Mouse (Mus musculus) ES-Bruce4 (cell line): ENCODE data around the gene Glp1r. TPM values are rescaled to one million over a fixed set of nuclear protein-coding genes. Genes with fewer than 3 reads are reported as not detected.

Experiments
- H3K27ac ChIP-seq: 2 replicates; pipeline ENCODE4 v1.5.1; 2012; ENCODE audit warnings: low read length, inconsistent platforms; ENCODE audit not compliant: insufficient read depth
- H3K27me3 ChIP-seq: 2 replicates; pipeline ENCODE4 v1.6.1; 2012; ENCODE audit warnings: mild to moderate bottlenecking, low read length, inconsistent platforms; ENCODE audit not compliant: control insufficient read depth, poor library complexity, insufficient read depth, severe bottlenecking
- H3K36me3 ChIP-seq: 2 replicates; pipeline ENCODE4 v1.6.1; 2012; ENCODE audit warnings: inconsistent platforms, mild to moderate bottlenecking, low read length, moderate library complexity; ENCODE audit not compliant: control insufficient read depth, poor library complexity, insufficient read depth, severe bottlenecking
- H3K4me1 ChIP-seq: one replicate; pipeline ENCODE4 v1.8.1; 2011; ENCODE audit warnings: low read length; ENCODE audit not compliant: control insufficient read depth, insufficient read depth
- H3K4me3 ChIP-seq: 2 replicates; pipeline ENCODE4 v1.5.1; 2011; ENCODE audit warnings: low read depth, mild to moderate bottlenecking, low read length
- H3K9ac ChIP-seq: 2 replicates; pipeline ENCODE4 v1.6.1; 2012; ENCODE audit warnings: low read depth, mild to moderate bottlenecking, inconsistent platforms; ENCODE audit not compliant: poor library complexity, severe bottlenecking
- H3K9me3 ChIP-seq: replicated peaks from 2 replicates; pipeline ENCODE4 v1.6.1; 2012; ENCODE audit warnings: mild to moderate bottlenecking, low read length, inconsistent platforms; ENCODE audit not compliant: control insufficient read depth, poor library complexity, insufficient read depth, severe bottlenecking
- CTCF ChIP-seq: IDR thresholded peaks from one replicate; pipeline ENCODE4 v1.8.1; 2011; ENCODE audit warnings: low read depth, low read length
- EP300 ChIP-seq: IDR thresholded peaks from 2 replicates; pipeline ENCODE4 v1.6.1; 2011; ENCODE audit warnings: low read depth, low read length; ENCODE audit not compliant: insufficient read depth
- POLR2A ChIP-seq: IDR thresholded peaks from one replicate; pipeline ENCODE4 v1.8.1; 2011; ENCODE audit warnings: low read length; ENCODE audit not compliant: insufficient read depth
- polyA plus RNA-seq: library from polyadenylated mRNA; stranded (reverse); fragments of >200 nt; gene quantifications from 2 replicates; pipeline ENCODE4 v1.2.4, GENCODE M21; 2011; ENCODE audit warnings: low read depth; ENCODE audit not compliant: missing spikeins, insufficient read depth, insufficient read length

The Glp1r gene
- polyA plus RNA-seq, 1 experiment: 1.9 TPM

DNA sequence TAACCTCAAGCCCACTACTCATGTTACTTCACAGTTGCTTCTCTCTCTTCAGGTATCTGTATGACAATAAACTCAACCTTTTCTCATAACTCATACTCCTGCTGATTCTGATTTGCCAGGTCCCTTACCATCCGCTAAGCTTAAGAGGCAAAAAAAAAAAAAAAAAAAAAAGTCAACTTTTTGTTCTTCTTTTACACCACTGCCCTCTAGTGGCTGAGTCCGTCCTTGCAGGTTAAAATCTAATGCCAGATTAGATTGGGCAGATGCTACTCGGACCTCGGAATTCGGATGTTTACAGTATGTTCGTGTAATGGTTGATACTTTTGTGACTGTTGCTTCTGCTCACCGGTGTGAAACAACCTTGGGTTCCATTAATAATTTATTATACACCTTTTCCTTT, 49.2 kb downstream of the Glp1r start:
- no peak overlapping the region for H3K9ac ChIP-seq

DNA sequence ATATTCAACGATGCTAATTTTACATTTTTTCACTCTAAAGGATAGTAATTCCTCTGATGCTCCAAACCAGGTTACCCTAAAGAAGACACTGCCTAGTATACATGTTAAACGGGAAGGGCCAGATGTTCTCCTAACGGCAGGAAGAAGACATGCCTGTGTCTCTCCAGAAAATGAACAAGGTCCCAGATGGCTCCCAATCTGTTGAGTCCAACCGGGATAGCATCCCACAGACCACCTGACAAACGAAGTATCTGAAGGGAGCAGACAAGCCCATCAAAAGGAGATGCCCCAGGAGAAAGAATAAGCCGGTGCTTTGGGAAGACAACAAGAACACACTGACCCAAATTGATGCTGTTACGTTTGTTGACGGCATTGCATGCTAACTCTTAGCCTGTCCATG, 50.0 kb downstream of the Glp1r start:
- Histone ChIP-seq H3K27ac (no peak overlapping the region), H3K4me3 (no peak overlapping the region), H3K9me3 (no peaks in the 10 kb centered on the region), H3K36me3 (no peaks in the 10 kb centered on the region), H3K9ac (no peak overlapping the region), H3K27me3 (no peaks in the 10 kb centered on the region; the same call in 1 of the 2 replicates), H3K4me1 (no peaks in the 10 kb centered on the region)
- TF ChIP-seq EP300 (no peak), CTCF (no peak), POLR2A (no peak)

More for the DNA sequence above, 49.2 kb downstream of the Glp1r start:
- H3K27ac ChIP-seq: no peak overlapping the region
- no peak for TF ChIP-seq CTCF
- no peak for TF ChIP-seq EP300
- no peak for TF ChIP-seq POLR2A
- no peaks in the 10 kb centered on the region; the same call in 1 of the 2 replicates for H3K27me3 ChIP-seq
- H3K36me3 ChIP-seq: no peaks in the 10 kb centered on the region
- no peaks in the 10 kb centered on the region for H3K9me3 ChIP-seq
- H3K4me3 ChIP-seq: no peak overlapping the region
- H3K4me1 ChIP-seq: no peaks in the 10 kb centered on the region

DNA sequence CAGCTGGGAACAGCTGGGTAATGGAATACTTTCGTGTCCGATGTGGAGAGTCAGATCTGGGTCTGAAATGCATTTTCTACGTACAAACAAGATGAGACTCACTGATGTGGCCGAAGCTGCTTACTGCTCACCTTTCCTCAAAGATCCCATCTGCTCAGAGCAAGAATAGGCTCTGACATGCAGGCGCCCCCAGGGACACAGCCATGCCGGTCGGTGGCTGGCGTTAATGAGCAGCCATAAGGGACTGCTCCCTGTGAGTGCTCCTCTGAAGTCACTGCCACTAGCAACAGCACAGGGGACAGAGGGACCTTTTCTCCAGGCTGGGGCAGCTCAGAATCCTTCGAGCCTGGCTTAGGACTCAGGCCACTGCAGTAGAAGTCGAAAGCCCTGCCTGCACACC, 52.7 kb downstream of the Glp1r start, which contains the start of gene Umodl1:
TSS of gene Umodl1 (plus strand) at position 301 of the 400 bp plus-strand sequence.
- Histone ChIP-seq H3K36me3 (no peaks in the 10 kb centered on the region), H3K27ac (no peak within 1 kb of the TSS), H3K4me3 (no peak within 1 kb of the TSS)

DNA sequence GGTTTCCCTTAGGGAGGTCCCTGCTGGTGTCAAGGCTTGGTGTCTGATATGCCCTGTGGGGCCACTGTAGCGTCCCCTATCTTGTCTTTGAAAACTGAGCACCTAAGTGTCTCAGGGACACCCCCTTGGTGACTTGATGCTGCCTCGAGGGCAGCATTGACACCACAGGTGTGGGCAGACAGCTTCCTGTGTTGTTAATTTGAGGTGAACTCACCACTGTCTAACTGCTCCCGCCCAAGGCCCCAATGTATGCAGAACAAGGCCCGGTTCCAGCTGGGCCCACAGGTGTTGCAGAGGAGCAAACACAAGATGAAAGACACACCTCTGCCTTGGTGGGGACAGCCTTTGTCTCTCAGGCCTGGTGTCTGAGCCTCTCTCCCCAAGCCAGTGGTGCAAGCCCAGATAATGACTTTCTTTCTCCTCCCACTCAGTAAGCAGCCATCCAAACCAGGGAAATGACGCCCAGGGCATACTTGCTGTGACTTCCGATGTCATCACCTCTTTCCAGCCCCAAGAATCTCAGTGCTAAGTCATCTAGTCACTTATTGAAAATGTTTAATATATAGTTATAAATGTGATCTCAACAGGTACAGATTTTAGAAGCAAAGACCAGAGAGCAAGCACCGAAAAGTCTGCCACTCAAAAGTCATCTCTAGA, 60.4 kb downstream of the Glp1r start:
- Histone ChIP-seq H3K4me3 (no peak overlapping the region), H3K27me3 (no peaks in the 10 kb centered on the region), H3K4me1 (no peaks in the 10 kb centered on the region), H3K36me3 (no peaks in the 10 kb centered on the region), H3K9me3 (no peaks in the 10 kb centered on the region), H3K27ac (no peak overlapping the region), H3K9ac (no peak overlapping the region)
- 0 out of 2 replicates have a peak, but pooled peaks have one; percentile 5 for TF ChIP-seq EP300
- no peak for TF ChIP-seq POLR2A

More for the DNA sequence above, 52.7 kb downstream of the Glp1r start, which contains the start of gene Umodl1:
- Histone ChIP-seq H3K9me3 (no peaks in the 10 kb centered on the region), H3K9ac (no peak within 1 kb of the TSS), H3K4me1 (no peaks in the 10 kb centered on the region), H3K27me3 (no peaks in the 10 kb centered on the region)
- no peak for TF ChIP-seq EP300
- no peak for TF ChIP-seq POLR2A
- no peak for TF ChIP-seq CTCF

DNA sequence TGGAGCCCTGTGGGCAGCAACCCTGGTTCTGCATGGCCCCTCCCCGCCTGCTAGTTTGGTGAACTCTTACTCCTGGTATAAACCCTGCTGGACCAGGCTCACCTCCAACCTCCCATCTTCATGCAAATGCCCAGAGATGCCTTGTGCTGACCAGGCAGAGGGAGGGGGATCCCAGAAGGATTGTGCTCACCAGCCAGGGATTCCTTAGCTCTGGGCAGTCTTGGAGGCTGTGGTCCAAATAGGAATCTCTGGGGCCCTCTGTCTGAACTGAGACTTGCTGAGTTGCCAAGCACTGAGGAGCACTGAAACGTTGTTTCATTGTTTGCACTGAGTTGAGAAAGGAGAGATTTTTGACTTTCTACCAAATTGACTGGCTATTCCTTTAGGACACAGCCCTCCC, 61.3 kb downstream of the Glp1r start:
- Histone ChIP-seq H3K27me3 (no peaks in the 10 kb centered on the region), H3K9me3 (no peaks in the 10 kb centered on the region), H3K27ac (no peak overlapping the region), H3K36me3 (no peaks in the 10 kb centered on the region), H3K4me1 (no peaks in the 10 kb centered on the region), H3K4me3 (no peak overlapping the region), H3K9ac (no peak overlapping the region)
- no peak for TF ChIP-seq CTCF
- no peak for TF ChIP-seq POLR2A
- no peak for TF ChIP-seq EP300

DNA sequence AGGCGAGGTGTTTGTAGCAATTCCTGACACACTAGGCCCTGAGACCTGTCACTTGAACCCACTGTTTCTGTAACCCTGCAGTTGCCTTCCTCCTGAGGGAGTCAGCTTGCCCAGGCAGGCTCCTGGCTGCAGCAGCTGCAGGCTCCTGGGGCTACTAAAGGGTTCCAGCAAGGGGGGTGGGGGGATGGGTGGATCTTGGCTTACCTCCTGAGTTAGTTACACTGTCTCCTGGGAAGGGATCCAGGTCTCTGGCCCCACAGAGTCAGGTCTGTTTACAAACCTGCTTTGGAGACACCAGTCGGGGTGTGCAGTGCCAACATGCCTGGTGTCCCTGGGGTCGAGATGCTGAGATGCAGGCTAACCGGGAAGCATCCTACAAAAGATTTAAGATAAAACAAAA, 68.4 kb downstream of the Glp1r start:
- Histone ChIP-seq H3K27ac (no peak overlapping the region), H3K27me3 (no peaks in the 10 kb centered on the region), H3K4me3 (no peak overlapping the region), H3K9ac (no peak overlapping the region), H3K9me3 (no peaks in the 10 kb centered on the region), H3K4me1 (no peaks in the 10 kb centered on the region), H3K36me3 (no peaks in the 10 kb centered on the region)
- TF ChIP-seq EP300 (0 out of 2 replicates have a peak, but pooled peaks have one; percentile 23), CTCF (no peak), POLR2A (no peak)
